Mouse (Mus musculus): ENCODE measurements around the gene Vrk2. TPM values are rescaled to one million over a fixed set of nuclear protein-coding genes. Genes with fewer than 3 reads are reported as not detected.

Gene Vrk2
- total and polyA plus RNA-seq, 3 experiments: 17.9 to 58.7 (median 31.1) TPM

- no peaks in the 10 kb centered on the region for H3K27me3 ChIP-seq (replicated peaks)
- H3K4me3 ChIP-seq (replicated peaks in 1 of 3; ENCODE audit: low read depth in 2 of 3, low read length in 2 of 3, poor library complexity in 1 of 3): no peak overlapping the region
- DNase-seq (ENCODE audit: extremely low read depth): no peak
- peaks cover 5 to 26% of the 10 kb centered on the region in 2 experiments for H3K36me3 ChIP-seq (replicated peaks in 1 of 2; ENCODE audit: control insufficient read depth in 1 of 2, insufficient read depth in 1 of 2, low read length in 1 of 2)
- no peak overlapping the region for H3K27ac ChIP-seq (ENCODE audit: insufficient read depth, low read depth)
- 0 out of 4 replicates have a peak, but pooled peaks cover 2 to 3% of the 10 kb centered on the region in 2 experiments for H3K4me1 ChIP-seq (ENCODE audit: control insufficient read depth in 1 of 2, insufficient read depth in 2 of 2)
- no peak overlapping the region for H3K9ac ChIP-seq (ENCODE audit: insufficient read depth, low read depth)
- H3K9me3 ChIP-seq (replicated peaks; ENCODE audit: low read length): no peaks in the 10 kb centered on the region
- dilution Hi-C loops (cut with MboI; ENCODE audit: extremely low pct_ligation_motif_present, extremely low pct_unique_long_range_greater_than_20kb, low sequenced_read_pairs) (no loop called here), in situ Hi-C loops (cut with MboI; ENCODE audit: low pct_ligation_motif_present, low pct_unique_long_range_greater_than_20kb, low sequenced_read_pairs) (no loop called here)
- no peak overlapping the region for H3K4me2 ChIP-seq (ENCODE audit: insufficient read depth, low read depth, poor library complexity, severe bottlenecking)
- no peak for TF ChIP-seq ETS1 (conservative IDR thresholded peaks at IDR 0.05; ENCODE audit: low read depth, low read length)
- no peak for TF ChIP-seq RCOR1 (conservative IDR thresholded peaks at IDR 0.05; ENCODE audit: low read depth, low read length)
- TF ChIP-seq TBP (conservative IDR thresholded peaks at IDR 0.05; ENCODE audit: low read depth, low read length): no peak
- no peak for TF ChIP-seq SIN3A (IDR thresholded peaks at IDR 0.05; ENCODE audit: low read length)
- H3K79me2 ChIP-seq (replicated peaks; ENCODE audit: control insufficient read depth, extremely low read depth, insufficient read depth, poor library complexity, severe bottlenecking): no peaks in the 10 kb centered on the region
These were observed 156.0 kb downstream of the Vrk2 start for GRCm38 (mm10) chr11:26437818-26438217.

GRCm38 (mm10) chr11:26434229-26434628 lies 159.6 kb downstream of the Vrk2 start:
- Histone ChIP-seq H3K27ac (ENCODE audit: insufficient read depth, low read depth) (no peak overlapping the region), H3K4me1 (ENCODE audit: control insufficient read depth in 1 of 2, insufficient read depth in 2 of 2) (0 out of 4 replicates have a peak, but pooled peaks cover 2 to 3% of the 10 kb centered on the region in 2 experiments), H3K4me2 (ENCODE audit: insufficient read depth, low read depth, poor library complexity, severe bottlenecking) (no peak overlapping the region), H3K4me3 (replicated peaks in 1 of 3; ENCODE audit: low read depth in 2 of 3, low read length in 2 of 3, poor library complexity in 1 of 3) (no peak overlapping the region), H3K9me3 (replicated peaks; ENCODE audit: low read length) (no peaks in the 10 kb centered on the region), H3K79me2 (replicated peaks; ENCODE audit: control insufficient read depth, extremely low read depth, insufficient read depth, poor library complexity, severe bottlenecking) (no peaks in the 10 kb centered on the region), H3K27me3 (replicated peaks) (no peaks in the 10 kb centered on the region), H3K9ac (ENCODE audit: insufficient read depth, low read depth) (no peak overlapping the region), H3K36me3 (replicated peaks in 1 of 2; ENCODE audit: control insufficient read depth in 1 of 2, insufficient read depth in 1 of 2, low read length in 1 of 2) (peaks cover 5 to 15% of the 10 kb centered on the region in 2 experiments)
- dilution Hi-C loops (cut with MboI; ENCODE audit: extremely low pct_ligation_motif_present, extremely low pct_unique_long_range_greater_than_20kb, low sequenced_read_pairs) (no loop called here), in situ Hi-C loops (cut with MboI; ENCODE audit: low pct_ligation_motif_present, low pct_unique_long_range_greater_than_20kb, low sequenced_read_pairs) (no loop called here)
- no peak for DNase-seq (ENCODE audit: extremely low read depth)
- TF ChIP-seq ZC3H11A (IDR thresholded peaks at IDR 0.05; ENCODE audit: low read depth, low read length): no peak
- no peak for TF ChIP-seq KAT2A (IDR thresholded peaks at IDR 0.05; ENCODE audit: insufficient replicate concordance, low read length)
- TF ChIP-seq ZNF384 (IDR thresholded peaks at IDR 0.05; ENCODE audit: low read depth, low read length): no peak
- no peak for TF ChIP-seq EP300 (IDR thresholded peaks at IDR 0.05; ENCODE audit: low read length)
- TF ChIP-seq MEF2A (IDR thresholded peaks at IDR 0.05; ENCODE audit: borderline replicate concordance, low read depth, low read length): no peak
- TF ChIP-seq POLR2AphosphoS2 (IDR thresholded peaks at IDR 0.05; ENCODE audit: low read depth, low read length): no peak
- no peak for TF ChIP-seq RCOR1 (conservative IDR thresholded peaks at IDR 0.05; ENCODE audit: low read depth, low read length)
- no peak for TF ChIP-seq ELF1 (IDR thresholded peaks at IDR 0.05; ENCODE audit: low read depth, low read length)
- no peak for TF ChIP-seq CHD2 (IDR thresholded peaks at IDR 0.05; ENCODE audit: low read length)
- no peak for TF ChIP-seq UBTF (IDR thresholded peaks at IDR 0.05; ENCODE audit: low read depth, low read length)
- no peak for TF ChIP-seq BHLHE40 (IDR thresholded peaks at IDR 0.05; ENCODE audit: low read depth, low read length)
- TF ChIP-seq SIN3A (IDR thresholded peaks at IDR 0.05; ENCODE audit: low read length): no peak
- TF ChIP-seq MXI1 (IDR thresholded peaks at IDR 0.05; ENCODE audit: low read depth, low read length): no peak
- no peak for TF ChIP-seq JUN (IDR thresholded peaks at IDR 0.05; ENCODE audit: insufficient read depth, low read depth, low read length)

Measured in CH12.LX (cell line).